In the genomic region with DNA sequence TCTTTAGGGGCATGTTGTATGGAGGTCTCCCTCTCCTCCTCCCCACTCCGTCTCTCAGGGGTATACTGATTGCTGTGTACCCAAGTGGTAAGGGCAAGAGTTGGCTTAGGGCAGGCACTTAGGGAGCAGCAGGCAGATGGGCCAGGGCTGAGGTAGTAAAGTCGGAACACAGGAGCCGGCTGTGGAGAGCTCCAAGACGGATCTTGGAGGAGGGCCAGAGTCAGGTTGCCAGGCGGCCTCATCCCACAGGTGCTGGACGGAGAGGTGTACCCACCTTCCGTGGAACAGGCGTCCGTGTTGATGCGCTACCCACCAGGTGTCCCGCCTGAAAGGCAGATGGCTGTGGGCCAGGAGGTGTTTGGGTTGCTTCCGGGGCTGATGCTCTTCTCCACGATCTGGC, we compare ENCODE assay signal across 23 mouse cellular contexts. TPM values are rescaled to one million over a fixed set of nuclear protein-coding genes. Genes with fewer than 3 reads are reported as not detected.
A peak's percentile ranks its signal among the peaks of the same experiment; 100 is the strongest.
DNase-seq lines count a peak whose midpoint lies in the region; ATAC-seq and TF ChIP-seq lines count a peak whose summit lies in the region.
"Had no signal": no experiment of that assay in that cellular context is flagged by ENCODE, and none has a peak within 500 bp of the region (broad histone marks: within the 10 kb centered on the region; RNA-seq: fewer than 3 reads in every experiment).

No protein-coding gene starts in this region.

- H3K27ac ChIP-seq in cerebellum, adult 2 months (ENCODE audit: insufficient read depth, low read length): no peak overlapping the region
- H3K27ac ChIP-seq: forebrain, embryonic 10.5 days; heart, adult 2 months; heart, embryonic 13.5 days; hindbrain, embryonic 12.5 days; kidney, embryonic 15.5 days; liver, embryonic 12.5 days; midbrain, embryonic 15.5 days; neural tube, embryonic 13.5 days had no signal

- no peak overlapping the region for H3K4me3 ChIP-seq in C2C12 (ENCODE audit: insufficient read depth, poor library complexity, severe bottlenecking)
- H3K4me3 ChIP-seq in cerebellum, adult 2 months (replicated peaks; ENCODE audit: insufficient read depth, low read depth, low read length): no peak overlapping the region
- H3K4me3 ChIP-seq: forebrain, embryonic 10.5 days; heart, adult 2 months; heart, embryonic 13.5 days; hindbrain, embryonic 12.5 days; kidney, embryonic 15.5 days; liver, embryonic 12.5 days; midbrain, embryonic 15.5 days; neural tube, embryonic 13.5 days had no signal

- peaks cover 21% of the 10 kb centered on the region for H3K79me3 ChIP-seq in C2C12 (ENCODE audit: low read depth)

- peaks cover 7% of the 10 kb centered on the region for H3K4me1 ChIP-seq in cerebellum, adult 2 months (ENCODE audit: control insufficient read depth, insufficient read depth, low read length)
- H3K4me1 ChIP-seq: hindbrain, embryonic 12.5 days; kidney, embryonic 15.5 days; midbrain, embryonic 15.5 days; neural tube, embryonic 13.5 days had no signal

- H3K36me3 ChIP-seq in C2C12 (ENCODE audit: control insufficient read depth, insufficient read depth): peaks cover 90% of the 10 kb centered on the region
- H3K36me3 ChIP-seq: forebrain, embryonic 10.5 days; hindbrain, embryonic 12.5 days; midbrain, embryonic 15.5 days; neural tube, embryonic 13.5 days had no signal

- no peaks in the 10 kb centered on the region for H3K27me3 ChIP-seq in C2C12 (ENCODE audit: control insufficient read depth, insufficient read depth, insufficient read length)
- H3K27me3 ChIP-seq in cerebellum, adult 2 months (ENCODE audit: control insufficient read depth, insufficient read depth, low read length): no peaks in the 10 kb centered on the region
- H3K27me3 ChIP-seq: heart, embryonic 13.5 days; hindbrain, embryonic 12.5 days; kidney, embryonic 15.5 days; liver, embryonic 12.5 days; midbrain, embryonic 15.5 days; neural tube, embryonic 13.5 days had no signal

- ATAC-seq in cerebellum, adult (ENCODE audit: insufficient number of reproducible peaks, low FRiP score, low TSS enrichment): peak; percentile 77
- ATAC-seq: forebrain, postnatal 0 days; intestine, postnatal 0 days; liver, embryonic 12.5 days; midbrain, embryonic 15.5 days had no signal

- intact Hi-C loops in left cerebral cortex, postnatal 36 days (cut with DNase I): no loop called here

- H3K79me2 ChIP-seq in C2C12 (ENCODE audit: control insufficient read depth, insufficient read depth): peaks cover 42% of the 10 kb centered on the region

- 9% methylated on average over 13 of the region's 13 CpGs for WGBS in cerebellum, adult 2 months

- peak overlapping the region; percentile 12 for H3ac ChIP-seq in C2C12 (ENCODE audit: control insufficient read depth, insufficient read length, low read depth)

- DNase-seq in cerebellum, postnatal 4 days (ENCODE audit: low spot score in 2 of 2): no peak
- peak; percentile 70 to 77 for DNase-seq in cerebellum, adult 2 months
- DNase-seq in cerebellum, postnatal 25 days: peak; percentile 75 to 81
- no peak for DNase-seq in heart, adult 11 months
- DNase-seq in left cerebral cortex, postnatal 36 days (ENCODE audit: low spot score in 2 of 2): no peak
- DNase-seq: adrenal gland, postnatal 14 days; forebrain, postnatal 0 days; gastrocnemius, postnatal 25 days; kidney, postnatal 36 days; lung, embryonic 14.5 days; lung, postnatal 36 days; thymus, postnatal 25 days had no signal

- no peak for TF ChIP-seq CTCF in C2C12 (IDR thresholded peaks at IDR 0.05; ENCODE audit: control insufficient read depth, insufficient read depth, insufficient read length)
- TF ChIP-seq CTCF in cerebellum, adult 2 months (IDR thresholded peaks at IDR 0.05; ENCODE audit: borderline replicate concordance, insufficient read depth, low read depth, low read length): no peak

- TF ChIP-seq POLR2A in cerebellum, adult 2 months (IDR thresholded peaks at IDR 0.05; ENCODE audit: borderline replicate concordance, insufficient read depth, low read length): no peak

TF ChIP-seq in C2C12, 6 proteins besides CTCF, POLR2A, EP300 and RAD21:
- no peak for TF ChIP-seq CEBPB (IDR thresholded peaks at IDR 0.05; ENCODE audit: low read depth)
- no peak for TF ChIP-seq USF1 (IDR thresholded peaks at IDR 0.05; ENCODE audit: low read depth)

RNA-seq across cellular contexts. Expression of gene Ptgs1, which starts 12.3 kb away (rescaled TPM):
- 336 TPM for polyA plus RNA-seq in C2C12 (2012; fragmentation: generic; extraction: Trizol)
- polyA plus RNA-seq in cerebellum, adult 2 months (2012; rRNA removed): 6.5 and 9.3 TPM in 2 replicates
- 10 to 100 TPM; 16.1 to 22.2 TPM for total RNA-seq in left cerebral cortex, postnatal 36 days (2021)

Comparison
In these comparisons a context has a peak if more than half of its experiments do, and no peak if none do; other contexts are left out.
1. DNase-seq: peak in cerebellum, adult 2 months (2 of 2) and cerebellum, postnatal 25 days (2 of 2); none in cerebellum, postnatal 4 days (0 of 2), heart, adult 11 months (single experiment) and left cerebral cortex, postnatal 36 days (0 of 2).
2. RNA of gene Ptgs1, which starts 12.3 kb away (polyA plus RNA-seq): 336 TPM in C2C12 (single experiment); 6.5 to 9.3 TPM in cerebellum, adult 2 months; every median in the first group is over 10 times any median in the second.